Mouse (Mus musculus) natural killer cell, adult 2 months (primary cell): ENCODE results near the gene Renbp.

Experiments used
- DNase-seq, 2 experiments: peaks; one replicate each; pipeline ENCODE4 v3.0.0; 2022; ENCODE audit warnings: low spot score in 2 of 2

Gene Renbp

GRCm38 (mm10) chrX:73921285-73921822 is 9.3 kb downstream of the Renbp start:
- no peak for DNase-seq

DNA sequence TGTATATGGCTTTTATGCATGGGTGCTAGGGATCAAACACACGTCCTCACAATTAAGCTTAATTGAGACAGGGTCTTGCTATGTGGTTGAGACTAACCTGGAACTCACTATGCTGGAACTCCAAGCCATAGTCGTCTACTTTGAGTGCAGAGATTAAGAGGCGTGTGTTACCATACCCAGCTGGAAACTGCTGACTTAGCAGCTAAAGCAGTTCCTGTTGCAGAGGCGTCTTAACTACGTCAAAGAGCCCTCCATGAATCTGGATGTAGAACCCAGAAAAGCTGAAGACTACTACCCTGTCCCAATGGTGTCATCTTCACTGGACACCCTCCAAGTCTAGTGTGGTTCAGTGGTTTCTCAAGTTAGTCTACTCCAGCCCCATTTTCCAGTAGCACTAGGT is 12.0 kb downstream of the Renbp start:
- no peak for DNase-seq

GRCm38 (mm10) chrX:73916945-73917344 is 13.7 kb downstream of the Renbp start:
- DNase-seq = no peak

DNA sequence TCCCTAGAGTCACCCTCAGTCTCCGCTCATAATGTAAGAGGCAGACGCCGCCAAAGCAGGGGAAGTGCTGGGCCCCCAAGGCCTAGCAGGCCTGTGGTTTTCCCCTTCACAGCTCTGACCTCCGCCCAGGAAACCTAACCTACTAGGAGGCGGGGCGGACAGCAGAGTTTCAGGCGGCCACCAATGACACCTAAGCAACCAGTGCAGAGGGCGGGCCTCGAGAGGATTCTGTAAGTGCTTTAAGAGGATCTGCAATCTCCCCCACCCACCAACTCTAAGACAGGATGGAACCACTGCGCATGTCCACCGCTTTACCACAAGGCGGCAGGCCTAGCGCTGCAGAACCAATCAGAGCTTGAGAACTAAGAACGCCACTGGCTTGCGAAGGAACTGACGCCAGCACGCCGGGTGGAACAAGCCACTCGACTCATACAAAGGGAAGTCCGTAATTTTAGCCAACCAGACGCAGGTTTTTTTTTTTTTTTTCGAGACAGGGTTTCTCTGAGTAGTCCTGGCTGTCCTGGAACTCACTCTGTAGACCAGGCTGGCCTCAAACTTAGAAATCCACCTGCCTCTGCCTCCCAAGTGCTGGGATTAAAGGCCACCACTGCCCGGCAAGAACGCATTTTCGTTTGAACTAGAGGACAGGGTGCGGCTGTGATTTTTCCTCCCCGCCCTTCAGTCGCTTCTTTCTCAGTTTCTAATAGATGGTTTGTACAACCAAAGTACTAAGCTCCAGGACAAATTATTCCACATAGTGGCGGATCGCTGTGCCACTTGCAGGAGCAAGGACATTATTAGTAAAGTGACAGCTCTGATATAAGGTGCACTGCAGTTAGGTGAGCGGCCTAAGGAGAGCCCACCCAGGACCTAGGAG is 15.6 kb downstream of the Renbp start:
- DNase-seq = peak; percentile 89 to 94

GRCm38 (mm10) chrX:73911588-73911987 is 19.1 kb downstream of the Renbp start:
- DNase-seq = peak; percentile 14 to 41

DNA sequence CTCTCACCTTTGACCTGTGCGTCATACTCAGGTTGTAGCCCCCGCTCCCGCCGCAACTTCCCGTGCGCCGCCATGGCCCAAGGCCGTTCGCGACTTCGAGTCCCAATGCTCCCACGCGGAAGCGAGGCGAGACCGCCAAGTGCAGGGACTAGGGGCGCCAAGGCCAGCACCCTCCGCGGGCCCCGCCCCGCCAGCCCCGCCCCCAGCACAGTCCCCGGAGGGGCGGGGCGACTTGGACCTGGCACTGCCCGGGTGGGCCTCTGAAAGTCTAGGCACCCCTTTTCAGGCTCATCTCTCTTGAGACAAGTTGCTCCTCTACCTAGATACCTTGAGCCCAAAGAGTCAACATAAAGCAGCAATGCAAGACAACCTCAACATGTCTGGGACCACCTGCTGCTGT is 19.5 kb downstream of the Renbp start:
- DNase-seq = peak; percentile 34 to 39

DNA sequence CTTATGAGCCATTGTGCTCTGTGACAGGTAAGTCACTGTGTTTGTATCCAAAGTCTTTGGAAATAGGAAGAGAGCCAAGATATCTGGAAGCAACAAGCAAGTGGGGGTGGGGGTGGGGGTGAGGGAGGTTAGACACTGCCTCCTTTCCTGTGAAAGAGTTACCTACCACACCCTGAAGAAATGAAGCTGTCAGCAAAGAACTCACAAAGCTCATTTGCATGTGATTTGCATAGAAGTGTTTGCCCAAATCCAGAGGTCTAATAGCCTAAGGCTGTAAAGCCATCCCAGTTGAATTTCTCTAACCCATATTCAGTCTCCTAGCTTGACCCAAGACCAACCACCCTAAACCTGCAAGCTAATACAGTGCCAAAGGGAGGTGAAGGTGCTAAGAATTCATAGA is 20.2 kb downstream of the Renbp start:
- DNase-seq = peak in 1 of 2 experiments; percentile 3

DNA sequence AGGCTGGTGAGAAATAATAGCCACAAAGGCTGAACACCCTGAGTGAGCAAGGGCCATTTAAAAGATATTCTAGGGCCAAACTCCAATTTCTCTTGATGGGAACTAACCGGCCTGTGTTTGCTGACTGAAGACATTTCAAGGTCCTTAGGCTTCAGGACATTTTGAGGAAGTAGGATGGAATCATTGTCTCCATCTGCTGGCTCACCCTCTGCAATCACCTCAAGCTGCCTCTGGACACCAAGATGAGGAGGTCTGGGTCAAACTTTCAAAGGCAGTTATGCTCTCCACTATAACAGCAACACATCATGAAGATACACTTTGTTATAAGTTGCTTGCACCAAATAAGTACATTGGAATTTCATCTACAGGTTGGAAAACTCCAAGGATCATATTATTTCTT is 20.6 kb downstream of the Renbp start:
- DNase-seq = no peak

DNA sequence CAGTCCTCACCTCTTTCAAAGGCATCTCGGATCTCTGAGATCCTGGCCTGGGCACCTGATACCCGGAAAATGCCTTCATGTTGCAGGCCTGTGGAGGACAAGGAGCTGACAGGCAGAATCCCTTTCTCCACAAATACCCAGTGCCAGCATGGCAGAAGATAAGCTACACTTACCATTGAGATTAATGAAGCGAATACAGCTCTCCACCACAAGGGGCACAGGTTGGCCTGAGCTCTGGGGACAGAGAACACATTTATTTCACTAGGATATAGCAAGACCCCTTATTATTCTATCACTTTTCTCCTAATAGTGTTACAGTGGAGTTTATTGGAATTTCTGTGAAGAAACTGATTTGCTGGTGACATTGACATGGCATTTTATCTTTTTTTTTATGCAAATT is 32.7 kb downstream of the Renbp start:
- DNase-seq = no peak

DNA sequence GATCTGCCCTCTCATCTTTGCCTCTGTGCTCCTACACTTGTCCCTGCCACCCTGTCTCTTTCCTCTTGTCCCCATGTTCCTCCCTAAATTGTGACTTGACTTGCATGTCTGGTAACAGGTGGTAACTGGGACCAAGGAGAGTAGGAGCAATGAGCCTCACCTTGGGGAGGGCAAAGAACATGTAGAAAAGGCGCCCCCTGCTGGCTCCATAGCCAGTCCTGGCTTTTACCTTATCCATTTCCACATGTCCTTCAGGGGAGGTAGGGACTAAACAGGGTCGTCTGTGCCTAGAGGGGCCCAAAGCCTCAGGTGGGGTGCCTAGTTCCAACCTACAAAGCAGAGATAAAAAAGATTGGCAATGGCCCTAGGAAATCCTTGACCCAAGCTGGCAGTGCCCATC is 34.9 kb downstream of the Renbp start, which contains the start of gene L1cam:
TSS of gene L1cam (minus strand) at position 387 of the 400 bp plus-strand sequence.
- peak; percentile 33 to 57 for DNase-seq

DNA sequence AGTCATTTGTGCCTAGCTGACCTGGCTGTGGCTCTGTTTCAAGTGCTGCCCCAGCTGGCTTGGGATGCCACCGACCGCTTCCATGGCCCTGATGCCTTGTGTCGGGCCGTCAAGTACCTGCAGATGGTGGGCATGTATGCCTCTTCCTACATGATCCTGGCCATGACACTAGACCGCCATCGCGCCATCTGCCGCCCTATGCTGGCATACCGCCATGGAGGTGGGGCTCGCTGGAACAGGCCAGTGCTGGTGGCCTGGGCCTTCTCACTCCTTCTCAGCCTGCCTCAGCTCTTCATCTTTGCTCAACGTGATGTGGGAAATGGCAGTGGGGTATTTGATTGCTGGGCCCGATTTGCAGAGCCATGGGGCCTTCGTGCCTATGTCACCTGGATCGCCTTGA is 37.8 kb downstream of the Renbp start:
- no peak for DNase-seq

- no peak for DNase-seq
Observed at GRCm38 (mm10) chrX:73891551-73892152, 39.0 kb downstream of the Renbp start, which contains the start of gene Avpr2. TSS of gene Avpr2 (plus strand) at chrX:73892102.

DNA sequence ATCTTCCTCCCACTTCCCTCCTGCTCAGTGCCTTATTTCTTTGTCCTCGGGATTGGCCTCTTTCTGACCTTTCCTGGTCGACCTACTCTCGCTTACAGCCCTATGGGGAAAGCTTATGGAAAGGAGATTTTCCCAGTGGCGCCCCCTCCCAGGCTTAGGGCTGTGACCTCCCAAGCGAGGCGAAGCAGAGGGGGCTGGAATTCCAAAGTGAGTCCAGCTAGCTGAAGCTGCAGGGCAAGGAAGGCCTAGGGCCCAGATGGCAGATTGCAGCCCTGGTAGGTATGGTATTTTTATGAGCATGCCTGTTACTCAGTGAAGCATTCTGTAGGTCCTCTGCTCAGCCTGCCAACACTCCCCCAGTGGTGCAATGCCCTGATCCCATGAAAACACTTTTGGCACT is 49.2 kb downstream of the Renbp start:
- no peak for DNase-seq

DNA sequence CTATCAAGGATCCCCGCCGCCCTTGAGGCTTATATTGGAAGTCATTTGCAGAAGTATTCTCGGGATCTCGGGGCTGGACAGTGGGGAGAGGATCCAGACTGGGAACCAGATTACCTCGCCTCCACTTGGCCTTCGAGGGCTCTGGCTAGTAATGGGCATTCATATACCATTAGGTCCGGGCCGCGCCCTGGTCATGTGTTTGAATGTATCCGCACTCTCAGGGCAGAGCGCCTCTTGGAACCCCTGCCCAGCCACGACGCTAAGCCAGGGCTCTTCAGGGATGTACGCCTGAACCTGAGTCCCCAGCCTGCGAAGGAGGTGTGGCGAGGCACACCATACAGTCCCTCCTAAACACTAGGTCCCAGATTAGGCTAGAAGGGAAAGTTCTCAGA is 49.6 kb downstream of the Renbp start:
- DNase-seq = no peak

DNA sequence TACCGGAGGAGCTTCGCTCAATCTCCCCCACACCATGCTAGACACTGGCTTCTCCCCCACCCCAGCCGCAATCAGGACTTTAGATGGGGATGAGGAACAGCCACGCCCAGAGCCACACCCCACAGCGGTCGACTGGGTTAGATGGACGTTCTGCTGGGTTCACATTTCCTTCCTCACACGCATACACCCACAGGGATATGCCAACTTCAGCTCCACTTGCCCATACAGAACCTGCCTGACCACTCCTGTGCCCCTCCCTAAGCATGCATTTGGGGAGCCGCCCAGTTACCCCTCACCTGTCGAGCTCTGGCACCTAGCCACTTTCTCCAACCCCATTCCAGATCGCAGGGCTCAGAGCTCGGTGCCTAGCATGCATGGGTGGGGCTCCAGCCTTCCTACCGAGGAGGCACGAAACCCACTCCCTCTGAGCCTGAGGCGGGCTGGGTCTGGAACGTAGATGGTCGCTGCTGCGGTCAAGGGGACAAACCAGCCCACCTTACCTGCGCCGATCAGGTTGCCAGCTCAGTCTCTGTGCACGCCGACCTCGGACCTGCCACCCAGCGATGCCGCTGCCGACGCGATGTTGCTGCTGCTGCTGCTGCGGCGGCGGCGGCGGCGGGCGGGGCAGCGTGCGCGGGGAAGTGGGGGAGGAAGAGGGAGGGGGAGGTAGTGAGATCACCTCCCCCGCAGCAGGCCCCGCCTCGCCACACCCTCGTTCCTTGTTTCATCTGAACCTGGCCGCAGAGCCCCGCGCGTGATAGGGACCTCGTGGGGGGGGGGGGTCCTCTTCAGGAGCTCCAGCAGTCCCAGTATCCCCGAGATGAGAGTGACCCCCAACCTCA is 50.2 kb downstream of the Renbp start:
- DNase-seq = peak; percentile 30 to 52

DNA sequence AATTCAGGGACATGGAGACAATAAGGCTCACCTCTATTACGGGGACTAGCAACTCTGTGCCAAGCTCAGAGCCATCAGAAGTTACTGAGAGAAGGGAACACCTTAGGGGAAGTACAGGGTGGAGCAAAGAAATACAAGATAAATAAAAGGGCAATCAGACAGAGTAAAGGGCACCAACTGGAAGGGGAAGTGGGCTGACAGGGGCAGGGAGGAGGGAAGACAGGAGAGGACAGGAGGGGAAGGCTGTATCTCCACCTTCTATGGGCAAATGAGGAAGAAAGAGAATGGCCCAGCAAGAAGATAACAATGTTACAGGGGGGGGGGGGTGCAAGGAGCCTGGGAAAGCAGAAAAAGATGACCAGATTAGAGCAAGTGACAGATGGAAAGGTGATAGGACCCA is 53.6 kb downstream of the Renbp start:
- DNase-seq = no peak

- no peak for DNase-seq
Observed at GRCm38 (mm10) chrX:73875881-73876280, 54.8 kb downstream of the Renbp start.
